Mouse (Mus musculus): ENCODE measurements around the gene Phf14. TPM values are rescaled to one million over a fixed set of nuclear protein-coding genes. Genes with fewer than 3 reads are reported as not detected.

The Phf14 gene
- polyA plus RNA-seq, 1 experiment from 2014 or later, result 125 TPM

DNA sequence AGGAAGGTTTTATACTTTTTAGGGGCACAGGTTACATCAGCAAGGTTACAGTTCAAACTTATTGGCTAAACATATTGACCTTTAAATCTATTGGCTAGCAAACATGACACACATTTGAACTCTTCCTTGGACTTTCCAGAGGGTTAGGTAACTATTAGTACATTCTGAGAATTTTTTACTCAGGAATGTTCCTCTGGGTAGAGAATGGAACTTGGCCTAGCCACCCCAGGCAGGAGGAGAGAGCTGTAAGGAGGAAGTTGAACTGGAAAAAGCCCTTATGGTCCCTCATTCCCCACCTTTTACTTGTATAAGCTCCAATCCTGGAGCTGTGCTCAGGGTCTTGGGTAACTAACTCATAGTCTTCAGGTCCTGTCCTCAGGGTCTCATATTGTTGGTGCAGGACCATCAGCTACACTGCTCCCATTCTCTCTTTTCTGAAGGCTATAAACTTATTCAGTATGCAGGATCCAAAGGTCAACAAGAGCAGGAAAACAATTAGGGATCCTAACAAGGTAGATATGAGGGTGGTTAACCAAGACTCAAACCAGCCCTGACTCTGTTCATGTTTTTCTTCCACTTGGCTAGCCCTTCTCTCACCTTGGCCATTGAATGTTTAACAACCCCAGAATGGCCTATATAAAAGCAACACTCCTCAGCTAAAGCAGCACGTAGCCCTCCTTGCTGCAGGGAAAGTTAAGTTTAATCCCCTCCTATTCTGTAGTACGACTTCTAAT is 119.4 kb downstream of the Phf14 start:
- no peaks in the 10 kb centered on the region for H3K9me3 ChIP-seq (ENCODE audit: control insufficient read depth, low read length)
- no peak overlapping the region for H3K27ac ChIP-seq (ENCODE audit: low read depth, low read length)
- no peaks in the 10 kb centered on the region for H3K36me3 ChIP-seq (ENCODE audit: control insufficient read depth, insufficient read depth, low read length)
- WGBS, result 71% methylated on average over 2 of the region's 2 CpGs
- H3K9ac ChIP-seq (replicated peaks; ENCODE audit: low read depth, low read length), result no peak overlapping the region
- no peaks in the 10 kb centered on the region for H3K4me1 ChIP-seq (ENCODE audit: control insufficient read depth, insufficient read depth, low read length)
- no peak overlapping the region for H3K4me2 ChIP-seq (ENCODE audit: low read depth, low read length)
- no peaks in the 10 kb centered on the region for H3K27me3 ChIP-seq (ENCODE audit: control insufficient read depth, insufficient read depth, low read length)
- ATAC-seq (ENCODE audit: low read depth), result no peak
- H3K4me3 ChIP-seq (ENCODE audit: low read depth, low read length), result no peak overlapping the region

DNA sequence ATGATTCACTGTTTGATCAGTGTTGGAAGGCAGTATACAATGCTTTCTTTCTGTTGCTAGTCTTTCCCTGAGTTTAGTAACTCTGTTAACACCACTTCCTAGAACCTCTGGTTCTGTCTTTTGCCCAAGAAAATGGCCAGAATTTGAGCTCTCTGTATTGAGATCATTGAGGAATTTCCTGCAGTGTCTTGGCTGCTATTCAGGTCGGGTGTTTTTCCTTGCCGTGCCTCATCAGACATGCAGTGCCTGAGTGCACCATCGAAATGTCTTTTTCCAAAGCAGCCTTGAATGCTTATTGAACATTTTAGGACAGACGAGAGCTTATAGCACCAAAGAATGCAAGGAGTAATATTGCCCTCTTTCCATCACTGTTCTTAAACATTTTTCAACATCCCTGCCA is 127.0 kb downstream of the Phf14 start:
- Histone ChIP-seq H3K4me1 (ENCODE audit: control insufficient read depth, insufficient read depth, low read length) (no peaks in the 10 kb centered on the region), H3K36me3 (ENCODE audit: control insufficient read depth, insufficient read depth, low read length) (no peaks in the 10 kb centered on the region), H3K9ac (replicated peaks; ENCODE audit: low read depth, low read length) (no peak overlapping the region), H3K4me2 (ENCODE audit: low read depth, low read length) (no peak overlapping the region), H3K27ac (ENCODE audit: low read depth, low read length) (no peak overlapping the region), H3K27me3 (ENCODE audit: control insufficient read depth, insufficient read depth, low read length) (no peaks in the 10 kb centered on the region), H3K9me3 (ENCODE audit: control insufficient read depth, low read length) (no peaks in the 10 kb centered on the region), H3K4me3 (ENCODE audit: low read depth, low read length) (no peak overlapping the region)
- WGBS, result 57% methylated on average over 4 of the region's 4 CpGs
- ATAC-seq (ENCODE audit: low read depth), result no peak

DNA sequence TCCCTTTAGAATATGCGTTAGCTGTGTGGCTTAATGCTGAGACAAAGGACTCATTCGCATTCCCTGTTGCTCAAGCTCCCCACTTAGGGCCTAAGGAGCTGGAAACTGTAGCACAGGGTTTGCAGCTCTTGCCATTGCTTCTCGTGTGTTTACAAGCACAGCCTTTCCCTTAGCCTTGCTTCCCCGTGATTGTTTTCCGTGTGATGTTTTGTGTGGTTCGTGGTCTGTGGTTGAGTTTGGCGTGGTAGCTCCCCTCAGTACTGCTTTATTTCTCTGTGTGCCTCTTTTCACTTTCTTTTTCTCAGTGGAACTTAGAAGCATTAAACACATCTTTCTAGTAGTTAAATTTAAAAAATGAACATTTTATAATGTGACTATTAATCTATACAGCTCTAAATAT is 130.7 kb downstream of the Phf14 start:
- Histone ChIP-seq H3K27me3 (ENCODE audit: control insufficient read depth, insufficient read depth, low read length) (no peaks in the 10 kb centered on the region), H3K36me3 (ENCODE audit: control insufficient read depth, insufficient read depth, low read length) (no peaks in the 10 kb centered on the region), H3K4me2 (ENCODE audit: low read depth, low read length) (no peak overlapping the region), H3K9ac (replicated peaks; ENCODE audit: low read depth, low read length) (no peak overlapping the region), H3K9me3 (ENCODE audit: control insufficient read depth, low read length) (no peaks in the 10 kb centered on the region), H3K4me1 (ENCODE audit: control insufficient read depth, insufficient read depth, low read length) (no peaks in the 10 kb centered on the region), H3K4me3 (ENCODE audit: low read depth, low read length) (no peak overlapping the region), H3K27ac (ENCODE audit: low read depth, low read length) (no peak overlapping the region)
- no peak for ATAC-seq (ENCODE audit: low read depth)
- 78% methylated on average over 7 of the region's 7 CpGs for WGBS

DNA sequence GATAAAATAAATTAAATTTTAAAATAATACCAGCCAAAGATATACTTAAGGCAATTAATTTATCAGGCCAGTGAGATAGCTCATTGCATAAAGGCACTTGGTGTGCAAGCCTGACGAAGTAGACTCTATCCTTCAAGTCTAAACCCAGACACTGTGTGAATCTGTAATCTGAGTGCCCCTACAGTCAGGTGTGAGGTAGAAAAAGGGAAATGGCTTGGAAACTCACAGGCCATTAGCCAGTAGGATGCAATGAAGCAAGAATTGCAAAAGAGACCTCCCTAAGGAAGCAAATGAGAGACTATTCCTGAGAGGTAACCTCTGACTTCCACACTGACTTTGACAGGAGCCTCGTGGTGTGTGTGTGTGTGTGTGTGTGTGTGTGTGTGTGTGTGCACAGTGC is 145.3 kb downstream of the Phf14 start:
- no peak for ATAC-seq (ENCODE audit: low read depth)
- Histone ChIP-seq H3K4me3 (ENCODE audit: low read depth, low read length) (no peak overlapping the region), H3K36me3 (ENCODE audit: control insufficient read depth, insufficient read depth, low read length) (0 out of 2 replicates have a peak, but pooled peaks cover 2% of the 10 kb centered on the region), H3K9me3 (ENCODE audit: control insufficient read depth, low read length) (no peaks in the 10 kb centered on the region), H3K4me1 (ENCODE audit: control insufficient read depth, insufficient read depth, low read length) (no peaks in the 10 kb centered on the region), H3K27ac (ENCODE audit: low read depth, low read length) (no peak overlapping the region), H3K9ac (replicated peaks; ENCODE audit: low read depth, low read length) (no peak overlapping the region), H3K27me3 (ENCODE audit: control insufficient read depth, insufficient read depth, low read length) (no peaks in the 10 kb centered on the region), H3K4me2 (ENCODE audit: low read depth, low read length) (no peak overlapping the region)
- 63% methylated on average over 2 of the region's 2 CpGs for WGBS

DNA sequence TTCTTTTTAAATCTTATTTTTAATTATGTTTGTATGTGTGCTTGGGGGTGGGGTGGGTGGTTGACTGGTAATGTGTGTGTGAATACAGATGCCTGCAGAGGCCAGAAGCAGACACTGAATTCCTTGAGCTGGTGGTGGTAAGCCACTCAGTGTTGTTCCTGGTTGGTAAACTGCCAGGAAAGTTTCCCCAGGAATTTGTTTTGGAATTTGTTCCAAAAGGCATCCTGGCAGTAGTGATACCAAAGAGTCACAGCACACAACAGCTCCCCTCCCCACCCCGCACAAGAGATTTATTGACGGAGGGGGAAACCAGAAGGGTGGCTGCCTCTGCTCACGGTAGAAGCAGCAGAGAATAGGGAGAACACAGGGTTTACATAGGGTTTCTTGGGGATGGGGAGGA is 146.5 kb downstream of the Phf14 start:
- Histone ChIP-seq H3K9me3 (ENCODE audit: control insufficient read depth, low read length) (no peaks in the 10 kb centered on the region), H3K4me3 (ENCODE audit: low read depth, low read length) (no peak overlapping the region), H3K36me3 (ENCODE audit: control insufficient read depth, insufficient read depth, low read length) (no peaks in the 10 kb centered on the region), H3K4me1 (ENCODE audit: control insufficient read depth, insufficient read depth, low read length) (0 out of 2 replicates have a peak, but pooled peaks cover 8% of the 10 kb centered on the region), H3K9ac (replicated peaks; ENCODE audit: low read depth, low read length) (no peak overlapping the region), H3K27ac (ENCODE audit: low read depth, low read length) (no peak overlapping the region), H3K27me3 (ENCODE audit: control insufficient read depth, insufficient read depth, low read length) (no peaks in the 10 kb centered on the region), H3K4me2 (ENCODE audit: low read depth, low read length) (no peak overlapping the region)
- no peak for ATAC-seq (ENCODE audit: low read depth)
- WGBS, result 52% methylated on average over 3 of the region's 3 CpGs

DNA sequence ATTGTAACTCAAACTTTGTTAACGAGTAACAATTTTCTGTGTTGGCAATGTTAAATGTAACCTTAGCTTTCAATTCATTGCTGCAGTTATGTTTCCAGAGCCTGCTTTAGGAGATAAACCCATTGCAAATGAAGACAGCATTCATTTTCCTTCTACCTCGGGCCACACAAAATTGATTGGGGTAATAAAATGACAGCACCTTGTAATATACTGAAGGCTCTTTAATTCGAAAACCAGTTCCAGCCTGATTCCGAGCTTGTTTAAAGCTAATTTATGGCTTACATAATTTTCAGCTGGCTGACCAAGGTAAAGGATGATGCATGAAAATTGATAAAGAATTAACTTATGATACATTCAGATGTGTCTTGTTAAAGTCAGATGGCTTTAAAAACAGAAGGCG is 151.1 kb downstream of the Phf14 start:
- WGBS, result 36% methylated on average over 5 of the region's 5 CpGs
- peak; percentile 63; the same call in 1 of the 2 replicates for ATAC-seq (ENCODE audit: low read depth)
- no peak overlapping the region for H3K27ac ChIP-seq (ENCODE audit: low read depth, low read length)
- no peak overlapping the region for H3K4me2 ChIP-seq (ENCODE audit: low read depth, low read length)
- H3K27me3 ChIP-seq (ENCODE audit: control insufficient read depth, insufficient read depth, low read length), result no peaks in the 10 kb centered on the region
- H3K36me3 ChIP-seq (ENCODE audit: control insufficient read depth, insufficient read depth, low read length), result no peaks in the 10 kb centered on the region
- no peak overlapping the region for H3K4me3 ChIP-seq (ENCODE audit: low read depth, low read length)
- H3K4me1 ChIP-seq (ENCODE audit: control insufficient read depth, insufficient read depth, low read length), result 0 out of 2 replicates have a peak, but pooled peaks cover 8% of the 10 kb centered on the region
- no peaks in the 10 kb centered on the region for H3K9me3 ChIP-seq (ENCODE audit: control insufficient read depth, low read length)
- no peak overlapping the region for H3K9ac ChIP-seq (replicated peaks; ENCODE audit: low read depth, low read length)

DNA sequence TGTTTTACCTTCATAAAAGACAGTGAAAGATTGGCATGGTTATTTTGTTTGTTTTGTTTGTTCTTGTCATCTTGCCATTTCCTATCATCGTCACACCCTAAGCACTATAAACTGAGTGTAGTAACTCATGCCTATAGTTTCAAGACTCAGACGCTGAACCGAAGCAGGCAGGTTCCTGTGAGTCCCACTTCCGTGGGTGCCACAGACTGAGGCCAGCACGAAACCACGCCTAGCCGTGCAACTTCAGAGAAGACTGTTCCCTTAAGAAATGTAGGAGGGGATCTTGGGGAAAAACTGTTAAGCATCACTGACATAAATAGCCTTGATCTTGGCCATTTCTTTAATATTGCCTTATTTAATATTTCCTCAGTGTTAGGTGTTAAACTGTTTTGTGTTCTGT is 152.4 kb downstream of the Phf14 start:
- Histone ChIP-seq H3K4me2 (ENCODE audit: low read depth, low read length) (no peak overlapping the region), H3K4me1 (ENCODE audit: control insufficient read depth, insufficient read depth, low read length) (0 out of 2 replicates have a peak, but pooled peaks cover 8% of the 10 kb centered on the region), H3K9me3 (ENCODE audit: control insufficient read depth, low read length) (no peaks in the 10 kb centered on the region), H3K27me3 (ENCODE audit: control insufficient read depth, insufficient read depth, low read length) (no peaks in the 10 kb centered on the region), H3K27ac (ENCODE audit: low read depth, low read length) (no peak overlapping the region), H3K4me3 (ENCODE audit: low read depth, low read length) (no peak overlapping the region), H3K9ac (replicated peaks; ENCODE audit: low read depth, low read length) (no peak overlapping the region), H3K36me3 (ENCODE audit: control insufficient read depth, insufficient read depth, low read length) (no peaks in the 10 kb centered on the region)
- WGBS, result 93% methylated on average over 7 of the region's 7 CpGs
- no peak for ATAC-seq (ENCODE audit: low read depth)

DNA sequence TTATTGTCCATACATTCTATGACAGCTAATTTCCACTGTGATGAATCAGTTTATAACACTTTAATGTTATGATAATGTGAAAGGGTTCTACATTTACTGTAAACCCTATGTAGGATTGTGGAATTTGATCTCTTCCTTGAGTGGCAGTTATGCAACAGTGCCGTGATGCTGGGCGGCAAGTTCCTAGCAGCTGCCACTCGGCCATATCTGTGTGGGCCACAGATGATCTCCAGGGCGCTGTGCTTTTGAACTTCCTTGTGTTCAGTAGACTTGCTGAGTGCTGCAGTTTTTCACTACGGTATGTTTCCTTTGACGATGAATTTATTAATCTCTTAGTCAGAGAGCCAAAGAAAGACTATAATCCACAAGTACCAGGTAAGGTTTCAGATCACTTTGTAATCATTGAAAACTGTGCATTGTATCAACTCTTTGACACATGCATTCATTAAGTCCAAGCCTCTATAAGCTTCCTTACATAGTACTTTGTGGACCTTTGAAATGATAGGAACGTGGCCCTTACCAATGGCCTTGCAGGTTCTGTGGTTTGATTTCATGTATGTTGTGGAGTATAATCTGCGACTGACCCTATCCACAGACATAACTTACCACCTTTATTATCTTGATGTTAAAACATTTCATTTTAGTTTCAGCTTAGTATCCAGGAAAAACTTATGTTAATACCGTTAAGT is 153.0 kb downstream of the Phf14 start:
- no peak overlapping the region for H3K9ac ChIP-seq (replicated peaks; ENCODE audit: low read depth, low read length)
- no peak overlapping the region for H3K4me2 ChIP-seq (ENCODE audit: low read depth, low read length)
- WGBS, result 90% methylated on average over 9 of the region's 9 CpGs
- no peak overlapping the region for H3K27ac ChIP-seq (ENCODE audit: low read depth, low read length)
- no peaks in the 10 kb centered on the region for H3K36me3 ChIP-seq (ENCODE audit: control insufficient read depth, insufficient read depth, low read length)
- H3K27me3 ChIP-seq (ENCODE audit: control insufficient read depth, insufficient read depth, low read length), result no peaks in the 10 kb centered on the region
- 0 out of 2 replicates have a peak, but pooled peaks cover 8% of the 10 kb centered on the region for H3K4me1 ChIP-seq (ENCODE audit: control insufficient read depth, insufficient read depth, low read length)
- H3K4me3 ChIP-seq (ENCODE audit: low read depth, low read length), result no peak overlapping the region
- H3K9me3 ChIP-seq (ENCODE audit: control insufficient read depth, low read length), result no peaks in the 10 kb centered on the region
- no peak for ATAC-seq (ENCODE audit: low read depth)

DNA sequence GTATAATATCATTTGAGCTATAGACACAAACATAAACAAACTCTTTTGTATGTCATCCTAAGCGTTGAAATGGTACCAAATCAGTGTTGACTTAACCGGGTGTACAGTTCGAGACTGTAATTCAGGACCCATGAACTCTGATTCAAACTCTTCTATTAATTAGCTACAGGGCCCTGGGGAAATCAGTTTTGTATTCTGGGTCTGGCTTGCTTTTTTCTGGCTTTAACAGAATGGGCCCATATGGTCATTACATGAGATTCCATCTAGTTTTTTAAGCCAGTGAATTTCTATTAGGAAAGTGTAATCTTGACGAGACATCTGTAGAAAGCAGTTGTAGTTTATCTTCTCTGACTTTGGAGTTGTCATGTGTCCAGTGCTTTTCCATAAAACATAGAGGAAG is 160.3 kb downstream of the Phf14 start:
- Histone ChIP-seq H3K27ac (ENCODE audit: low read depth, low read length) (no peak overlapping the region), H3K4me3 (ENCODE audit: low read depth, low read length) (no peak overlapping the region), H3K4me1 (ENCODE audit: control insufficient read depth, insufficient read depth, low read length) (no peaks in the 10 kb centered on the region), H3K27me3 (ENCODE audit: control insufficient read depth, insufficient read depth, low read length) (no peaks in the 10 kb centered on the region), H3K9ac (replicated peaks; ENCODE audit: low read depth, low read length) (no peak overlapping the region), H3K36me3 (ENCODE audit: control insufficient read depth, insufficient read depth, low read length) (no peaks in the 10 kb centered on the region), H3K9me3 (ENCODE audit: control insufficient read depth, low read length) (no peaks in the 10 kb centered on the region), H3K4me2 (ENCODE audit: low read depth, low read length) (no peak overlapping the region)
- WGBS, result 47% methylated on average over 4 of the region's 4 CpGs
- no peak for ATAC-seq (ENCODE audit: low read depth)

Measured in neural tube, embryonic 14.5 days (tissue).